Mouse (Mus musculus): Measurements from ENCODE around the gene Ptprm. TPM values are rescaled to one million over a fixed set of nuclear protein-coding genes. Genes with fewer than 3 reads are reported as not detected.

Gene Ptprm
- polyA plus RNA-seq, 1 experiment: not detected

GRCm38 (mm10) chr17:67260016-67260415 lies 94.2 kb downstream of the Ptprm start:
- no peaks in the 10 kb centered on the region; the same call in 1 of the 2 replicates for H3K4me1 ChIP-seq (ENCODE audit: control insufficient read depth, insufficient read depth, low read length)
- no peak overlapping the region for H3K4me3 ChIP-seq (ENCODE audit: insufficient read depth, low read depth, low read length)
- TF ChIP-seq POLR2A (IDR thresholded peaks at IDR 0.05; ENCODE audit: insufficient read depth, low read depth, low read length): no peak
- no peak for TF ChIP-seq CTCF (IDR thresholded peaks at IDR 0.05; ENCODE audit: insufficient read depth, low read depth, low read length)
- no peak overlapping the region for H3K27ac ChIP-seq (ENCODE audit: insufficient read depth, low read depth, low read length)
- 79% methylated on average over 4 of the region's 4 CpGs for WGBS

- 94% methylated on average over 5 of the region's 5 CpGs for WGBS
- Histone ChIP-seq H3K27ac (ENCODE audit: insufficient read depth, low read depth, low read length) (no peak overlapping the region), H3K4me3 (ENCODE audit: insufficient read depth, low read depth, low read length) (no peak overlapping the region), H3K4me1 (ENCODE audit: control insufficient read depth, insufficient read depth, low read length) (no peaks in the 10 kb centered on the region; the same call in 1 of the 2 replicates)
- TF ChIP-seq POLR2A (IDR thresholded peaks at IDR 0.05; ENCODE audit: insufficient read depth, low read depth, low read length) (no peak), CTCF (IDR thresholded peaks at IDR 0.05; ENCODE audit: insufficient read depth, low read depth, low read length) (no peak)
These were observed 96.5 kb downstream of the Ptprm start for GRCm38 (mm10) chr17:67257780-67258179.

GRCm38 (mm10) chr17:67256171-67256570 lies 98.1 kb downstream of the Ptprm start:
- no peak for TF ChIP-seq POLR2A (IDR thresholded peaks at IDR 0.05; ENCODE audit: insufficient read depth, low read depth, low read length)
- 68% methylated on average over 6 of the region's 6 CpGs for WGBS
- no peaks in the 10 kb centered on the region; the same call in 1 of the 2 replicates for H3K4me1 ChIP-seq (ENCODE audit: control insufficient read depth, insufficient read depth, low read length)
- no peak overlapping the region for H3K4me3 ChIP-seq (ENCODE audit: insufficient read depth, low read depth, low read length)
- H3K27ac ChIP-seq (ENCODE audit: insufficient read depth, low read depth, low read length): no peak overlapping the region

- Histone ChIP-seq H3K4me1 (ENCODE audit: control insufficient read depth, insufficient read depth, low read length) (no peaks in the 10 kb centered on the region; the same call in 1 of the 2 replicates), H3K4me3 (ENCODE audit: insufficient read depth, low read depth, low read length) (no peak overlapping the region), H3K27ac (ENCODE audit: insufficient read depth, low read depth, low read length) (no peak overlapping the region)
- TF ChIP-seq CTCF (IDR thresholded peaks at IDR 0.05; ENCODE audit: insufficient read depth, low read depth, low read length) (no peak), POLR2A (IDR thresholded peaks at IDR 0.05; ENCODE audit: insufficient read depth, low read depth, low read length) (no peak)
- 80% methylated on average over 4 of the region's 4 CpGs for WGBS
These were observed 100.8 kb downstream of the Ptprm start for GRCm38 (mm10) chr17:67253445-67253844.

GRCm38 (mm10) chr17:67252992-67253391 lies 101.3 kb downstream of the Ptprm start:
- Histone ChIP-seq H3K4me3 (ENCODE audit: insufficient read depth, low read depth, low read length) (no peak overlapping the region), H3K4me1 (ENCODE audit: control insufficient read depth, insufficient read depth, low read length) (no peaks in the 10 kb centered on the region; the same call in 1 of the 2 replicates), H3K27ac (ENCODE audit: insufficient read depth, low read depth, low read length) (no peak overlapping the region)
- TF ChIP-seq POLR2A (IDR thresholded peaks at IDR 0.05; ENCODE audit: insufficient read depth, low read depth, low read length) (no peak), CTCF (IDR thresholded peaks at IDR 0.05; ENCODE audit: insufficient read depth, low read depth, low read length) (no peak)
- 68% methylated on average over 6 of the region's 6 CpGs for WGBS

GRCm38 (mm10) chr17:67245273-67245875 lies 108.9 kb downstream of the Ptprm start:
- TF ChIP-seq POLR2A (IDR thresholded peaks at IDR 0.05; ENCODE audit: insufficient read depth, low read depth, low read length) (no peak), CTCF (IDR thresholded peaks at IDR 0.05; ENCODE audit: insufficient read depth, low read depth, low read length) (no peak)
- WGBS: 72% methylated on average over 4 of the region's 4 CpGs
- Histone ChIP-seq H3K4me3 (ENCODE audit: insufficient read depth, low read depth, low read length) (no peak overlapping the region), H3K27ac (ENCODE audit: insufficient read depth, low read depth, low read length) (no peak overlapping the region), H3K4me1 (ENCODE audit: control insufficient read depth, insufficient read depth, low read length) (peaks cover 9% of the 10 kb centered on the region)

GRCm38 (mm10) chr17:67242774-67243495 lies 111.3 kb downstream of the Ptprm start:
- Histone ChIP-seq H3K4me1 (ENCODE audit: control insufficient read depth, insufficient read depth, low read length) (peaks cover 9% of the 10 kb centered on the region), H3K27ac (ENCODE audit: insufficient read depth, low read depth, low read length) (no peak overlapping the region), H3K4me3 (ENCODE audit: insufficient read depth, low read depth, low read length) (no peak overlapping the region)
- 68% methylated on average over 12 of the region's 12 CpGs for WGBS
- TF ChIP-seq CTCF (IDR thresholded peaks at IDR 0.05; ENCODE audit: insufficient read depth, low read depth, low read length) (no peak), POLR2A (IDR thresholded peaks at IDR 0.05; ENCODE audit: insufficient read depth, low read depth, low read length) (no peak)

GRCm38 (mm10) chr17:67241951-67242773 lies 112.1 kb downstream of the Ptprm start:
- WGBS: 67% methylated on average over 10 of the region's 10 CpGs
- TF ChIP-seq CTCF (IDR thresholded peaks at IDR 0.05; ENCODE audit: insufficient read depth, low read depth, low read length): no peak
- TF ChIP-seq POLR2A (IDR thresholded peaks at IDR 0.05; ENCODE audit: insufficient read depth, low read depth, low read length): no peak
- H3K27ac ChIP-seq (ENCODE audit: insufficient read depth, low read depth, low read length): no peak overlapping the region
- no peak overlapping the region for H3K4me3 ChIP-seq (ENCODE audit: insufficient read depth, low read depth, low read length)
- peaks cover 9% of the 10 kb centered on the region for H3K4me1 ChIP-seq (ENCODE audit: control insufficient read depth, insufficient read depth, low read length)

- 96% methylated on average over 7 of the region's 7 CpGs for WGBS
- H3K4me1 ChIP-seq (ENCODE audit: control insufficient read depth, insufficient read depth, low read length): no peaks in the 10 kb centered on the region
- H3K4me3 ChIP-seq (ENCODE audit: insufficient read depth, low read depth, low read length): no peak overlapping the region
- no peak overlapping the region for H3K27ac ChIP-seq (ENCODE audit: insufficient read depth, low read depth, low read length)
- TF ChIP-seq CTCF (IDR thresholded peaks at IDR 0.05; ENCODE audit: insufficient read depth, low read depth, low read length): no peak
- no peak for TF ChIP-seq POLR2A (IDR thresholded peaks at IDR 0.05; ENCODE audit: insufficient read depth, low read depth, low read length)
These were observed 115.4 kb downstream of the Ptprm start for GRCm38 (mm10) chr17:67238866-67239265.
